Mouse (Mus musculus) ES-E14 (cell line): ENCODE results near the gene Cdk5rap3. TPM values are rescaled to one million over a fixed set of nuclear protein-coding genes. Genes with fewer than 3 reads are reported as not detected.

Experiments used
- DNase-seq: peaks from one replicate; pipeline ENCODE4 v3.0.0-alpha.2; 2013; ENCODE audit warnings: low read depth, low spot score
- H3K27ac ChIP-seq: 2 replicates; pipeline ENCODE4 v1.5.1; 2012; ENCODE audit warnings: low read depth, mild to moderate bottlenecking, low read length, moderate library complexity, mixed read lengths; ENCODE audit not compliant: poor library complexity, insufficient read depth, severe bottlenecking
- H3K36me3 ChIP-seq: 2 replicates; pipeline ENCODE4 v1.6.1; 2012; ENCODE audit warnings: mild to moderate bottlenecking, low read length, moderate library complexity, mixed read lengths; ENCODE audit not compliant: control insufficient read depth, poor library complexity, insufficient read depth, severe bottlenecking
- H3K4me1 ChIP-seq, 2 experiments: fragments of 150-350 bp in 1 of 2; sonication (generic) in 1 of 2; 2 replicates each; pipeline ENCODE4 v1.6.1; 2012; ENCODE audit warnings: low read length in 2 of 2, mild to moderate bottlenecking in 1 of 2, mixed read lengths in 1 of 2; ENCODE audit not compliant: control insufficient read depth in 2 of 2, insufficient read depth in 2 of 2, poor library complexity in 1 of 2
- H3K4me3 ChIP-seq, 2 experiments: fragments of 150-350 bp in 1 of 2; sonication (generic) in 1 of 2; 2 replicates each; pipeline ENCODE4 v1.5.1; 2012; ENCODE audit warnings: low read length in 2 of 2, low read depth in 1 of 2, mild to moderate bottlenecking in 1 of 2, mixed read lengths in 1 of 2; ENCODE audit not compliant: insufficient read depth in 1 of 2, poor library complexity in 1 of 2, severe bottlenecking in 1 of 2
- H3K9ac ChIP-seq: 2 replicates; pipeline ENCODE4 v1.6.1; 2012; ENCODE audit warnings: low read depth, mild to moderate bottlenecking, low read length, mixed read lengths; ENCODE audit not compliant: poor library complexity, insufficient read depth, severe bottlenecking
- H3K9me3 ChIP-seq: fragments of 150-350 bp; sonication (generic); 2 replicates; pipeline ENCODE4 v1.6.1; 2012; ENCODE audit warnings: low read depth, mild to moderate bottlenecking, low read length; ENCODE audit not compliant: control insufficient read depth, insufficient read depth
- CHD2 ChIP-seq: IDR thresholded peaks from 2 replicates; pipeline ENCODE4 v1.6.1; 2014; ENCODE audit warnings: mild to moderate bottlenecking, low read depth, low read length, inconsistent platforms
- HCFC1 ChIP-seq: IDR thresholded peaks from 2 replicates; pipeline ENCODE4 v1.6.1; 2012; ENCODE audit warnings: low read length, inconsistent platforms, borderline replicate concordance; ENCODE audit not compliant: insufficient read depth
- MAFK ChIP-seq: IDR thresholded peaks from 2 replicates; pipeline ENCODE4 v1.6.1; 2014; ENCODE audit warnings: mild to moderate bottlenecking, low read depth, low read length, inconsistent platforms; ENCODE audit not compliant: insufficient read depth
- ZC3H11A ChIP-seq: IDR thresholded peaks from 2 replicates; pipeline ENCODE4 v1.6.1; 2012; ENCODE audit warnings: low read depth, mild to moderate bottlenecking, inconsistent platforms, low read length, borderline replicate concordance
- ZNF384 ChIP-seq: IDR thresholded peaks from 2 replicates; pipeline ENCODE4 v1.6.1; 2012; ENCODE audit warnings: low read depth, low read length, inconsistent platforms
- in situ Hi-C, 2 experiments: fragments of 600-800 bp; cut with MboI; formaldehyde crosslinking; loops; one replicate each; pipeline ENCODE4 v1.15.1; 2025; ENCODE audit warnings: low sequenced_read_pairs in 2 of 2, inconsistent platforms in 1 of 2; ENCODE audit not compliant: unreplicated experiment in 2 of 2
- total RNA-seq: library from RNA; depleted of rRNA; stranded (reverse); fragments of 300-350 nt; gene quantifications from 2 replicates; pipeline ENCODE4 v1.2.3, GENCODE M21; 2012; rRNA removed

Cdk5rap3 gene
- total RNA-seq, result 87.5 and 134 TPM in 2 replicates

GRCm38 (mm10) chr11:96916044-96916884 lies at the start of gene Cdk5rap3:
Gene Cdk5rap3, minus strand, starts transcription at chr11:96916496.
- Histone ChIP-seq H3K4me1 (peaks cover 0 to 4% of the 10 kb centered on the region in 2 experiments; a peak in 1 of 4 replicates), H3K27ac (peak within 1 kb of the TSS; percentile 80), H3K9ac (peak within 1 kb of the TSS; percentile 85), H3K36me3 (peaks cover 16% of the 10 kb centered on the region; the same call in 1 of the 2 replicates), H3K4me3 (peak within 1 kb of the TSS; percentile 78 to 92), H3K9me3 (no peaks in the 10 kb centered on the region)
- DNase-seq, result peak; percentile 99
- TF ChIP-seq ZNF384, result no peak
- TF ChIP-seq ZC3H11A, result peak; percentile 65
- TF ChIP-seq HCFC1, result peak; percentile 64; the same call in 1 of the 2 replicates
- TF ChIP-seq CHD2, result peak; percentile 86
- in situ Hi-C loops, result no loop called here

GRCm38 (mm10) chr11:96963580-96963979 lies 47.3 kb upstream of the Cdk5rap3 start:
- Histone ChIP-seq H3K9ac (peak overlapping the region; percentile 67; the same call in 1 of the 2 replicates), H3K4me3 (no peak overlapping the region), H3K27ac (no peak overlapping the region), H3K36me3 (peaks cover 28% of the 10 kb centered on the region), H3K4me1 (peaks cover 10 to 16% of the 10 kb centered on the region in 2 experiments; a peak in 3 of 4 replicates), H3K9me3 (no peaks in the 10 kb centered on the region)
- TF ChIP-seq MAFK, result no peak
- TF ChIP-seq CHD2, result no peak
- no peak for TF ChIP-seq ZNF384
- TF ChIP-seq HCFC1, result no peak
- TF ChIP-seq ZC3H11A, result no peak
- in situ Hi-C loops, result no loop called here
- DNase-seq, result peak; percentile 97

- DNase-seq, result no peak
- H3K36me3 ChIP-seq, result peaks cover 65% of the 10 kb centered on the region
- TF ChIP-seq ZC3H11A (no peak), CHD2 (no peak), HCFC1 (no peak)
- no peak overlapping the region for H3K27ac ChIP-seq
- no peak overlapping the region for H3K9ac ChIP-seq
- no peak overlapping the region for H3K4me3 ChIP-seq
- in situ Hi-C loops, result no loop called here
- no peaks in the 10 kb centered on the region for H3K9me3 ChIP-seq
- H3K4me1 ChIP-seq, result peaks cover 9 to 28% of the 10 kb centered on the region in 2 experiments
Measured at GRCm38 (mm10) chr11:96957061-96957805, 40.9 kb upstream of the Cdk5rap3 start.

- Histone ChIP-seq H3K4me3 (peak overlapping the region; percentile 13 to 53; a peak in 3 of 4 replicates), H3K9me3 (no peaks in the 10 kb centered on the region), H3K36me3 (peaks cover 66% of the 10 kb centered on the region), H3K9ac (peak overlapping the region; percentile 74), H3K27ac (peak overlapping the region; percentile 59), H3K4me1 (peaks cover 9 to 23% of the 10 kb centered on the region in 2 experiments)
- no peak for TF ChIP-seq MAFK
- peak; percentile 39; the same call in 1 of the 2 replicates for TF ChIP-seq HCFC1
- TF ChIP-seq CHD2, result no peak
- peak; percentile 38; the same call in 1 of the 2 replicates for TF ChIP-seq ZNF384
- no peak for TF ChIP-seq ZC3H11A
- DNase-seq, result no peak
- in situ Hi-C loops, result no loop called here
Measured at GRCm38 (mm10) chr11:96956009-96956724, 39.9 kb upstream of the Cdk5rap3 start.
